Mouse (Mus musculus) small intestine, adult 2 months (tissue): ENCODE results near the gene Ssmem1.

Source experiments
- CTCF ChIP-seq: fragments of 200-500 bp; IDR thresholded peaks from 2 replicates; pipeline ENCODE4 v1.5.1; 2012; ENCODE audit warnings: low read depth, mild to moderate bottlenecking, control low read depth, inconsistent platforms, low read length, moderate library complexity, mixed read lengths; ENCODE audit not compliant: insufficient replicate concordance, insufficient read length; ENCODE audit errors: extremely low read depth
- POLR2A ChIP-seq: fragments of 200-500 bp; IDR thresholded peaks from 2 replicates; pipeline ENCODE4 v1.6.1; 2012; ENCODE audit warnings: low read depth, mild to moderate bottlenecking, control low read depth, inconsistent platforms, low read length, moderate library complexity

DNA sequence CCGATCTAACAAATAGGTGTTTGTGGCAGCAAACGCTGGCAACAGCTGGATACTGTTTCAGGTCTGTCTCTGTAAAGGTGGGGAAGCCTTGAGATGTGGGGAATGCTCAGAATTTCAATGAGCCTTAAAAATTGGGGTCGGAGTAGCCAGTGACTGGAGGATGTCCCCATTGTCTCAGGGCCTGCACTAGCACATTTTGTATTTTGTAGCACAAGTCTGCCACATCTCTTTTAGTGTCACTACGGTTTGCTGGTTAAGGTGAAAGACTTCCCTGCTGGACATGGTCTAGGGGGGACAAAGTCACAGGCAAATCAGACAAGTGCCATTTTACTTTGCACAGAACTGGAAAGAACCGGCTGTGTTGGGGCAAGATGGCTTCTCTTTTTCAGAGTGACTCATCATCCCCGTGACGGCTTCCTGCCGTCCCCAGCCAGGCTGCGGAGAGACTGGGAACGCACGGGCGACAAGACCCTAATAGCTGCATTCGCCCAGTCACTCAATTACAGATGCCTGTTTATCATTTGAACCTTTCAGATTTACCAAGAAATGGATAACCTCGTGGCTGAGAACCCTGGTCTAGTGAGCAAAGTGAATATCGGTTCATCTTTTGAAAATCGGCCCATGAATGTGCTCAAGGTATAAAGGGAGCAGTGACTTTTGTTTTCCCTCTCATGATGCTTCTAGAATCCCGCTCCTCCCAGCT, 37.1 kb downstream of the Ssmem1 start:
- TF ChIP-seq CTCF (no peak), POLR2A (no peak)
